ENCODE assay signal across 19 mouse cellular contexts in genomic region chr6:55275786-55276185, GRCm38 (mm10).
DNase-seq lines count a peak whose midpoint lies in the region; ATAC-seq and TF ChIP-seq lines count a peak whose summit lies in the region.
"Had no signal": no experiment of that assay in that cellular context is flagged by ENCODE, and none has a peak within 500 bp of the region (broad histone marks: within the 10 kb centered on the region; RNA-seq: fewer than 3 reads in every experiment).

No protein-coding gene starts in this region.

- DNase-seq in gastrocnemius, adult 2 months, result peak; percentile 65
- no peak for DNase-seq in gastrocnemius, postnatal 10 days
- DNase-seq in Muller cell, postnatal 12 days (ENCODE audit: inconsistent ontology term), result peak; percentile 20
- DNase-seq in Patski (ENCODE audit: low read depth, low spot score), result no peak
- no peak for DNase-seq in adrenal gland, postnatal 25 days
- no peak for DNase-seq in thymus, postnatal 25 days
- DNase-seq: kidney, adult 11 months; lung, adult 2 months; right cerebral cortex, postnatal 25 days; thymus, postnatal 14 days had no signal

- 0 out of 2 replicates have a peak, but pooled peaks cover 3% of the 10 kb centered on the region for H3K4me1 ChIP-seq in embryonic fibroblast, embryonic 13.5 days (ENCODE audit: control insufficient read depth, insufficient read depth, low read length)

- in situ Hi-C loops in Patski (cut with MboI; ENCODE audit: low pct_unique_long_range_greater_than_20kb), result no loop called here

- intact Hi-C loops in gastrocnemius, adult 2 months (cut with DNase I), result no loop called here

- H3K27ac ChIP-seq in gastrocnemius, adult 2 months, result peak overlapping the region; percentile 86
- peak overlapping the region; percentile 30 for H3K27ac ChIP-seq in embryonic fibroblast, embryonic 13.5 days (ENCODE audit: insufficient read depth, low read length)
- H3K27ac ChIP-seq: forebrain, embryonic 15.5 days; heart, embryonic 13.5 days; limb, embryonic 13.5 days; midbrain, embryonic 13.5 days; stomach, postnatal 0 days had no signal

- POLR2A ChIA-PET in Patski (lab: Charles Lee), result no interaction called here

- peak; percentile 27 for ATAC-seq in Patski
- ATAC-seq: CD4-positive, CD25-positive, alpha-beta regulatory T cell, adult 4 months; forebrain, embryonic 15.5 days; hindbrain, embryonic 16.5 days; midbrain, embryonic 13.5 days had no signal

- TF ChIP-seq POLR2A in embryonic fibroblast, embryonic 13.5 days (IDR thresholded peaks at IDR 0.05; ENCODE audit: low read depth, low read length), result no peak

- peak overlapping the region; percentile 57 for H3K4me3 ChIP-seq in gastrocnemius, adult 2 months
- H3K4me3 ChIP-seq in embryonic fibroblast, embryonic 13.5 days (ENCODE audit: insufficient read depth, low read length), result no peak overlapping the region
- H3K4me3 ChIP-seq: erythroblast, embryonic 14.5 days; forebrain, embryonic 15.5 days; heart, embryonic 13.5 days; limb, embryonic 13.5 days; midbrain, embryonic 13.5 days had no signal

- CTCF ChIA-PET in Patski (lab: Charles Lee), result interaction anchor here (1.0 to 1.3 kb wide), 3 partner anchors 9 to 38 kb away, joined by 3 to 4 read pairs (median 3); no protein-coding TSS in a partner anchor

- TF ChIP-seq CTCF in gastrocnemius, adult 2 months (IDR thresholded peaks at IDR 0.05), result no peak
- no peak for TF ChIP-seq CTCF in Patski (IDR thresholded peaks at IDR 0.05)
- no peak for TF ChIP-seq CTCF in embryonic fibroblast, embryonic 13.5 days (IDR thresholded peaks at IDR 0.05; ENCODE audit: borderline replicate concordance, insufficient read depth, low read length)

- no peaks in the 10 kb centered on the region for H3K27me3 ChIP-seq in Patski
- H3K27me3 ChIP-seq: forebrain, embryonic 15.5 days; heart, embryonic 13.5 days; limb, embryonic 13.5 days; midbrain, embryonic 13.5 days had no signal

Comparison
In these comparisons a context has a peak if more than half of its experiments do, and no peak if none do; other contexts are left out.
1. DNase-seq: peak in gastrocnemius, adult 2 months (single experiment) and Muller cell, postnatal 12 days (single experiment); none in gastrocnemius, postnatal 10 days (single experiment), Patski (single experiment), adrenal gland, postnatal 25 days (single experiment) and thymus, postnatal 25 days (single experiment).